Mouse (Mus musculus) small intestine, adult 2 months (tissue): ENCODE measurements around the gene Fasn.

Experiments
- CTCF ChIP-seq: fragments of 200-500 bp; IDR thresholded peaks from 2 replicates; pipeline ENCODE4 v1.5.1; 2012; ENCODE audit warnings: low read depth, mild to moderate bottlenecking, control low read depth, inconsistent platforms, low read length, moderate library complexity, mixed read lengths; ENCODE audit not compliant: insufficient replicate concordance, insufficient read length; ENCODE audit errors: extremely low read depth
- POLR2A ChIP-seq: fragments of 200-500 bp; IDR thresholded peaks from 2 replicates; pipeline ENCODE4 v1.6.1; 2012; ENCODE audit warnings: low read depth, mild to moderate bottlenecking, control low read depth, inconsistent platforms, low read length, moderate library complexity

- TF ChIP-seq CTCF (no peak), POLR2A (no peak)
These were observed 26.1 kb downstream of the Fasn start for GRCm38 (mm10) chr11:120798244-120798643.
